Mouse (Mus musculus) E14TG2a.4 (cell line): Measurements from ENCODE around the gene Cmss1.

Experiments
- CTCF ChIP-seq: conservative IDR thresholded peaks from 2 replicates; pipeline ENCODE4 v1.5.1; 2014; ENCODE audit warnings: low read length
- POU5F1 ChIP-seq: IDR thresholded peaks from 2 replicates; pipeline ENCODE4 v1.6.1; 2014; ENCODE audit warnings: low read length, borderline replicate concordance

DNA sequence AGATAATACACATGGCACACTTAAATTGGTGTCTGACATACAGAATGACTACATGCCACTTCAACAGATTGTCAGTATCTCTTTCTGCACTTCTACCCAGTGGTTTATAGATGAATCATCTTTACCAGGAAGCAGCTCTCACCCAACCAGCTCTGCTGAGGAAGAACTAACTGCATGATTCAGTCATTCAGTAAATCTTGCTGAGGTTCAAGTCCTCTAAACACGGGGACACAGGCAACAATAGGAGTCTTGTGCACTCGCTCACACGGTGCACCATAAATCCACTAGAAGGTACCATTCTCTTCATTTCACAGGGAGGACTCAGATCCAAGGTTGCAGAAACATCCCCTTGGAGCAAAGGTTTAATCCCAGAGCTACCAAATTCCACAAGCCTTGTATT lies 105.8 kb downstream of the Cmss1 start:
- no peak for TF ChIP-seq CTCF
- no peak for TF ChIP-seq POU5F1
